Mouse (Mus musculus) cerebellum, adult 18-20 months (tissue): ENCODE results near the gene Fzr1.

Source experiments
- DNase-seq, 2 experiments: peaks; one replicate each; pipeline ENCODE4 v3.0.0; 2021

Gene Fzr1

GRCm38 (mm10) chr10:81325176-81325575, 53.1 kb downstream of the Fzr1 start:
- DNase-seq: no peak

GRCm38 (mm10) chr10:81323791-81324530, 54.4 kb downstream of the Fzr1 start:
- DNase-seq: peak in 1 of 2 experiments; percentile 6

GRCm38 (mm10) chr10:81323141-81323775, 55.1 kb downstream of the Fzr1 start:
- DNase-seq: peak in 1 of 2 experiments; percentile 7

GRCm38 (mm10) chr10:81322444-81322843, 55.9 kb downstream of the Fzr1 start:
- peak; percentile 23 to 46 for DNase-seq

GRCm38 (mm10) chr10:81321436-81321835, 56.9 kb downstream of the Fzr1 start:
- DNase-seq: peak in 1 of 2 experiments; percentile 37

GRCm38 (mm10) chr10:81320550-81321347, 57.6 kb downstream of the Fzr1 start, which contains the start of gene Cactin:
Gene Cactin, plus strand, starts transcription at chr10:81321103.
- DNase-seq: peak; percentile 99 to 100

- peak; percentile 29 to 46 for DNase-seq
Observed at GRCm38 (mm10) chr10:81319741-81320549, 58.4 kb downstream of the Fzr1 start.

GRCm38 (mm10) chr10:81319330-81319699, 59.0 kb downstream of the Fzr1 start:
- DNase-seq: peak; percentile 33 to 53

GRCm38 (mm10) chr10:81318589-81319329, 59.6 kb downstream of the Fzr1 start:
- DNase-seq: peak; percentile 53 to 57

GRCm38 (mm10) chr10:81317273-81317672, 61.0 kb downstream of the Fzr1 start:
- DNase-seq: peak in 1 of 2 experiments; percentile 39

GRCm38 (mm10) chr10:81316338-81317060, 61.8 kb downstream of the Fzr1 start:
- peak in 1 of 2 experiments; percentile 56 for DNase-seq
